Mouse (Mus musculus): ENCODE measurements at regions not wholly inside any gene's neighbourhood (a gene's known extent, or its start where the extent isn't known, plus 50 kb on each side); places are given as distances from the start of the nearest gene placed in this dataset.

GRCm38 (mm10) chr13:104572236-104572635, 220.0 kb upstream of the Srek1ip1 start:
- Histone ChIP-seq H3K36me3 (ENCODE audit: control insufficient read depth, insufficient read depth) (no peaks in the 10 kb centered on the region), H3K4me3 (ENCODE audit: low read length) (no peak overlapping the region), H3K4me1 (ENCODE audit: control insufficient read depth, insufficient read depth, low read length) (0 out of 2 replicates have a peak, but pooled peaks cover 4% of the 10 kb centered on the region), H3K27me3 (ENCODE audit: control insufficient read depth, insufficient read depth, low read length) (no peaks in the 10 kb centered on the region), H3K9me3 (replicated peaks; ENCODE audit: control insufficient read depth, low read length) (no peaks in the 10 kb centered on the region), H3K9ac (ENCODE audit: low read length) (no peak overlapping the region), H3K4me2 (ENCODE audit: low read depth, low read length) (no peak overlapping the region), H3K27ac (ENCODE audit: low read length) (no peak overlapping the region)
- no peak for ATAC-seq (replicated peaks; ENCODE audit: extremely low read depth, insufficient read depth, low FRiP score)
- 52% methylated on average over 10 of the region's 10 CpGs for WGBS

GRCm38 (mm10) chr13:104574396-104574795, 217.9 kb upstream of the Srek1ip1 start:
- 74% methylated on average over 5 of the region's 5 CpGs for WGBS

GRCm38 (mm10) chr13:104576188-104576789, 216.0 kb upstream of the Srek1ip1 start:
- no peaks in the 10 kb centered on the region for H3K36me3 ChIP-seq (ENCODE audit: control insufficient read depth, insufficient read depth)
- no peak for ATAC-seq (replicated peaks; ENCODE audit: extremely low read depth, insufficient read depth, low FRiP score)
- H3K4me2 ChIP-seq (ENCODE audit: low read depth, low read length) = no peak overlapping the region
- H3K4me1 ChIP-seq (ENCODE audit: control insufficient read depth, insufficient read depth, low read length) = 0 out of 2 replicates have a peak, but pooled peaks cover 4% of the 10 kb centered on the region
- H3K27ac ChIP-seq (ENCODE audit: low read length) = no peak overlapping the region
- no peaks in the 10 kb centered on the region for H3K9me3 ChIP-seq (replicated peaks; ENCODE audit: control insufficient read depth, low read length)
- WGBS = 81% methylated on average over 10 of the region's 10 CpGs
- H3K9ac ChIP-seq (ENCODE audit: low read length) = no peak overlapping the region
- H3K4me3 ChIP-seq (ENCODE audit: low read length) = no peak overlapping the region
- H3K27me3 ChIP-seq (ENCODE audit: control insufficient read depth, insufficient read depth, low read length) = no peaks in the 10 kb centered on the region

More at GRCm38 (mm10) chr13:104574396-104574795, 217.9 kb upstream of the Srek1ip1 start:
- H3K27ac ChIP-seq (ENCODE audit: low read length) = no peak overlapping the region
- no peak for ATAC-seq (replicated peaks; ENCODE audit: extremely low read depth, insufficient read depth, low FRiP score)
- no peaks in the 10 kb centered on the region for H3K9me3 ChIP-seq (replicated peaks; ENCODE audit: control insufficient read depth, low read length)
- H3K4me1 ChIP-seq (ENCODE audit: control insufficient read depth, insufficient read depth, low read length) = 0 out of 2 replicates have a peak, but pooled peaks cover 4% of the 10 kb centered on the region
- no peaks in the 10 kb centered on the region for H3K36me3 ChIP-seq (ENCODE audit: control insufficient read depth, insufficient read depth)
- no peaks in the 10 kb centered on the region for H3K27me3 ChIP-seq (ENCODE audit: control insufficient read depth, insufficient read depth, low read length)
- H3K4me3 ChIP-seq (ENCODE audit: low read length) = no peak overlapping the region
- H3K9ac ChIP-seq (ENCODE audit: low read length) = no peak overlapping the region
- H3K4me2 ChIP-seq (ENCODE audit: low read depth, low read length) = no peak overlapping the region

GRCm38 (mm10) chr13:104577856-104578255, 214.4 kb upstream of the Srek1ip1 start:
- Histone ChIP-seq H3K9me3 (replicated peaks; ENCODE audit: control insufficient read depth, low read length) (no peaks in the 10 kb centered on the region), H3K4me3 (ENCODE audit: low read length) (no peak overlapping the region), H3K27ac (ENCODE audit: low read length) (no peak overlapping the region), H3K27me3 (ENCODE audit: control insufficient read depth, insufficient read depth, low read length) (no peaks in the 10 kb centered on the region), H3K9ac (ENCODE audit: low read length) (no peak overlapping the region), H3K4me1 (ENCODE audit: control insufficient read depth, insufficient read depth, low read length) (no peaks in the 10 kb centered on the region), H3K4me2 (ENCODE audit: low read depth, low read length) (no peak overlapping the region), H3K36me3 (ENCODE audit: control insufficient read depth, insufficient read depth) (no peaks in the 10 kb centered on the region)
- no peak for ATAC-seq (replicated peaks; ENCODE audit: extremely low read depth, insufficient read depth, low FRiP score)
- WGBS = 80% methylated on average over 11 of the region's 11 CpGs

- Histone ChIP-seq H3K36me3 (ENCODE audit: control insufficient read depth, insufficient read depth) (no peaks in the 10 kb centered on the region), H3K4me1 (ENCODE audit: control insufficient read depth, insufficient read depth, low read length) (no peaks in the 10 kb centered on the region), H3K27me3 (ENCODE audit: control insufficient read depth, insufficient read depth, low read length) (no peaks in the 10 kb centered on the region), H3K4me3 (ENCODE audit: low read length) (no peak overlapping the region), H3K27ac (ENCODE audit: low read length) (no peak overlapping the region), H3K9me3 (replicated peaks; ENCODE audit: control insufficient read depth, low read length) (no peaks in the 10 kb centered on the region), H3K9ac (ENCODE audit: low read length) (no peak overlapping the region), H3K4me2 (ENCODE audit: low read depth, low read length) (no peak overlapping the region)
- no peak for ATAC-seq (replicated peaks; ENCODE audit: extremely low read depth, insufficient read depth, low FRiP score)
- 67% methylated on average over 9 of the region's 9 CpGs for WGBS
These were observed 211.5 kb upstream of the Srek1ip1 start for GRCm38 (mm10) chr13:104580686-104581350.
